Mouse (Mus musculus) CH12.LX (cell line): ENCODE data around the gene Cacng4. TPM values are rescaled to one million over a fixed set of nuclear protein-coding genes. Genes with fewer than 3 reads are reported as not detected.

Experiments
- DNase-seq: peaks from one replicate; pipeline ENCODE4 v3.0.0-alpha.2; 2013; ENCODE audit errors: extremely low read depth
- H3K27ac ChIP-seq: 2 replicates; pipeline ENCODE4 v1.5.1; 2012; ENCODE audit warnings: low read depth, mild to moderate bottlenecking, control low read depth, moderate library complexity; ENCODE audit not compliant: insufficient read depth
- H3K27me3 ChIP-seq: replicated peaks from 2 replicates; pipeline ENCODE3; 2012; ENCODE audit warnings: inconsistent platforms
- H3K36me3 ChIP-seq, 2 experiments: replicated peaks in 1 of 2; 2 replicates each; pipeline versions ENCODE3 to v1.6.1; 2012; ENCODE audit warnings: inconsistent platforms in 1 of 2, low read length in 1 of 2, mild to moderate bottlenecking in 1 of 2, mixed read lengths in 1 of 2, moderate library complexity in 1 of 2; ENCODE audit not compliant: control insufficient read depth in 1 of 2, insufficient read depth in 1 of 2
- H3K4me1 ChIP-seq, 2 experiments: 2 replicates each; pipeline ENCODE4 v1.6.1; 2012; ENCODE audit warnings: inconsistent platforms in 1 of 2, moderate library complexity in 1 of 2; ENCODE audit not compliant: insufficient read depth in 2 of 2, control insufficient read depth in 1 of 2
- H3K4me2 ChIP-seq: 2 replicates; pipeline ENCODE4 v1.6.1; 2012; ENCODE audit warnings: low read depth, mild to moderate bottlenecking, control low read depth; ENCODE audit not compliant: poor library complexity, insufficient read depth, severe bottlenecking
- H3K4me3 ChIP-seq, 3 experiments: fragments of 150-350 bp in 1 of 3; sonication (generic) in 1 of 3; replicated peaks in 1 of 3; 2 replicates each; pipeline versions ENCODE3 to v1.5.1; 2011 to 2012; ENCODE audit warnings: low read depth in 2 of 3, low read length in 2 of 3, mild to moderate bottlenecking in 2 of 3, moderate library complexity in 2 of 3, control low read depth in 1 of 3, improper control_type of control experiment in 1 of 3, inconsistent platforms in 1 of 3, mixed read lengths in 1 of 3; ENCODE audit not compliant: poor library complexity in 1 of 3
- H3K79me2 ChIP-seq: replicated peaks from 2 replicates; pipeline ENCODE4 v1.6.1; 2012; ENCODE audit warnings: mild to moderate bottlenecking, moderate library complexity; ENCODE audit not compliant: control insufficient read depth, poor library complexity, insufficient read depth, severe bottlenecking; ENCODE audit errors: extremely low read depth
- H3K9ac ChIP-seq: 2 replicates; pipeline ENCODE4 v1.6.1; 2012; ENCODE audit warnings: low read depth, mild to moderate bottlenecking, control low read depth, moderate library complexity; ENCODE audit not compliant: insufficient read depth
- H3K9me3 ChIP-seq: replicated peaks from 2 replicates; pipeline ENCODE3; 2012; ENCODE audit warnings: low read length, inconsistent platforms, mixed read lengths
- CHD1 ChIP-seq: IDR thresholded peaks from 2 replicates; pipeline ENCODE4 v1.6.1; 2012; ENCODE audit warnings: low read depth, low read length, improper control_type of control experiment, inconsistent platforms
- CHD2 ChIP-seq: IDR thresholded peaks from 2 replicates; pipeline ENCODE4 v1.6.1; 2011; ENCODE audit warnings: low read length, improper control_type of control experiment
- CTCF ChIP-seq, 2 experiments: IDR thresholded peaks in 1 of 2; conservative IDR thresholded peaks in 1 of 2; 2 replicates each; pipeline ENCODE4 v1.5.1; 2011 to 2012; ENCODE audit warnings: low read depth in 2 of 2, low read length in 2 of 2, improper control_type of control experiment in 1 of 2, inconsistent platforms in 1 of 2, mild to moderate bottlenecking in 1 of 2, moderate library complexity in 1 of 2
- ELF1 ChIP-seq: IDR thresholded peaks from 2 replicates; pipeline ENCODE4 v1.6.1; 2014; ENCODE audit warnings: low read depth, mild to moderate bottlenecking, inconsistent platforms, low read length, improper control_type of control experiment
- EP300 ChIP-seq: IDR thresholded peaks from 2 replicates; pipeline ENCODE4 v1.6.1; 2011; ENCODE audit warnings: low read length, improper control_type of control experiment
- ETS1 ChIP-seq: conservative IDR thresholded peaks from 2 replicates; pipeline ENCODE4 v1.6.1; 2012; ENCODE audit warnings: low read depth, mild to moderate bottlenecking, inconsistent platforms, low read length, improper control_type of control experiment, moderate library complexity
- GABPA ChIP-seq: IDR thresholded peaks from 2 replicates; pipeline ENCODE4 v1.6.1; 2012; ENCODE audit warnings: low read depth, low read length, improper control_type of control experiment, inconsistent platforms; ENCODE audit not compliant: insufficient replicate concordance
- JUN ChIP-seq: IDR thresholded peaks from 2 replicates; pipeline ENCODE4 v1.6.1; 2011; ENCODE audit warnings: low read depth, mild to moderate bottlenecking, low read length, improper control_type of control experiment, moderate library complexity; ENCODE audit not compliant: insufficient read depth
- MAFK ChIP-seq: IDR thresholded peaks from 2 replicates; pipeline ENCODE4 v1.6.1; 2011; ENCODE audit warnings: low read length, improper control_type of control experiment; ENCODE audit not compliant: insufficient replicate concordance
- MAX ChIP-seq: IDR thresholded peaks from 2 replicates; pipeline ENCODE4 v1.6.1; 2011; ENCODE audit warnings: low read length, improper control_type of control experiment
- MAZ ChIP-seq: IDR thresholded peaks from 2 replicates; pipeline ENCODE4 v1.6.1; 2012; ENCODE audit warnings: low read depth, mild to moderate bottlenecking, inconsistent platforms, low read length, improper control_type of control experiment, moderate library complexity
- MYC ChIP-seq: IDR thresholded peaks from 2 replicates; pipeline ENCODE4 v1.6.1; 2011; ENCODE audit warnings: low read depth, mild to moderate bottlenecking, improper control_type of control experiment, low read length
- NELFE ChIP-seq: IDR thresholded peaks from 2 replicates; pipeline ENCODE4 v1.6.1; 2011; ENCODE audit warnings: low read depth, low read length, improper control_type of control experiment
- NRF1 ChIP-seq: IDR thresholded peaks from 2 replicates; pipeline ENCODE4 v1.6.1; 2014; ENCODE audit warnings: low read depth, mild to moderate bottlenecking, inconsistent platforms, low read length, improper control_type of control experiment, moderate library complexity
- PAX5 ChIP-seq: IDR thresholded peaks from 2 replicates; pipeline ENCODE4 v1.6.1; 2012; ENCODE audit warnings: low read length, inconsistent platforms, mixed read lengths
- POLR2AphosphoS2 ChIP-seq: IDR thresholded peaks from 2 replicates; pipeline ENCODE4 v1.6.1; 2011; ENCODE audit warnings: low read depth, low read length, improper control_type of control experiment
- RAD21 ChIP-seq: IDR thresholded peaks from 2 replicates; pipeline ENCODE4 v1.6.1; 2011; ENCODE audit warnings: low read depth, mild to moderate bottlenecking, low read length, improper control_type of control experiment, moderate library complexity
- RCOR1 ChIP-seq: conservative IDR thresholded peaks from 2 replicates; pipeline ENCODE4 v1.6.1; 2012; ENCODE audit warnings: low read depth, mild to moderate bottlenecking, inconsistent platforms, low read length, improper control_type of control experiment
- SIN3A ChIP-seq: IDR thresholded peaks from 2 replicates; pipeline ENCODE4 v1.6.1; 2012; ENCODE audit warnings: low read length, improper control_type of control experiment, inconsistent platforms
- TBP ChIP-seq: conservative IDR thresholded peaks from 2 replicates; pipeline ENCODE4 v1.6.1; 2011; ENCODE audit warnings: low read depth, low read length, improper control_type of control experiment
- TCF12 ChIP-seq: IDR thresholded peaks from 2 replicates; pipeline ENCODE4 v1.6.1; 2014; ENCODE audit warnings: low read depth, mild to moderate bottlenecking, inconsistent platforms, low read length, improper control_type of control experiment
- UBTF ChIP-seq: IDR thresholded peaks from 2 replicates; pipeline ENCODE4 v1.6.1; 2012; ENCODE audit warnings: low read depth, mild to moderate bottlenecking, inconsistent platforms, low read length, improper control_type of control experiment, moderate library complexity
- USF1 ChIP-seq: IDR thresholded peaks from 2 replicates; pipeline ENCODE4 v1.6.1; 2014; ENCODE audit warnings: low read depth, mild to moderate bottlenecking, inconsistent platforms, low read length, improper control_type of control experiment
- USF2 ChIP-seq: conservative IDR thresholded peaks from 2 replicates; pipeline ENCODE4 v1.6.1; 2011; ENCODE audit warnings: low read depth, low read length, improper control_type of control experiment
- ZKSCAN1 ChIP-seq: IDR thresholded peaks from 2 replicates; pipeline ENCODE4 v1.6.1; 2012; ENCODE audit warnings: low read depth, inconsistent platforms, low read length, improper control_type of control experiment, borderline replicate concordance
- dilution Hi-C: fragments of 300-500 bp; cut with MboI; formaldehyde crosslinking; loops from 2 replicates; pipeline ENCODE4 v1.14.3; 2020; ENCODE audit warnings: low sequenced_read_pairs; ENCODE audit not compliant: extremely low pct_unique_long_range_greater_than_20kb, extremely low pct_ligation_motif_present
- in situ Hi-C: fragments of 300-500 bp; cut with MboI; formaldehyde crosslinking; loops from 3 replicates; pipeline ENCODE4 v1.14.3; 2019; ENCODE audit warnings: low sequenced_read_pairs, low pct_ligation_motif_present, low pct_unique_long_range_greater_than_20kb, mixed read lengths
- polyA plus RNA-seq: library from polyadenylated mRNA; unstranded; fragments of >175 nt; gene quantifications from 2 replicates; pipeline ENCODE4 v1.2.1, GENCODE M21; 2012; ENCODE audit warnings: low read depth; ENCODE audit not compliant: insufficient read length
- total RNA-seq, 2 experiments: library from RNA; depleted of rRNA; stranded (reverse); fragments of 300-350 nt in 1 of 2; fragments of >200 nt in 1 of 2; gene quantifications; 2 replicates each; pipeline ENCODE4 v1.2.3; 2012 to 2014

The Cacng4 gene
- total and polyA plus RNA-seq, 3 experiments = not detected

GRCm38 (mm10) chr11:107710379-107710778 is 84.0 kb downstream of the Cacng4 start:
- Histone ChIP-seq H3K27ac (no peak overlapping the region), H3K79me2 (no peaks in the 10 kb centered on the region), H3K9ac (no peak overlapping the region), H3K36me3 (no peaks in the 10 kb centered on the region), H3K4me1 (peaks cover 0 to 7% of the 10 kb centered on the region in 2 experiments; a peak in 1 of 4 replicates), H3K4me3 (no peak overlapping the region), H3K9me3 (no peaks in the 10 kb centered on the region), H3K27me3 (no peaks in the 10 kb centered on the region), H3K4me2 (no peak overlapping the region)
- dilution Hi-C loops (no loop called here), in situ Hi-C loops (no loop called here)
- no peak for DNase-seq
- TF ChIP-seq TCF12 (no peak), ETS1 (no peak), MAZ (no peak), JUN (no peak), POLR2AphosphoS2 (no peak), NRF1 (no peak), RAD21 (no peak), RCOR1 (no peak), USF1 (no peak), MAX (no peak), PAX5 (no peak), CHD1 (no peak), MAFK (no peak), GABPA (no peak), USF2 (no peak), ZKSCAN1 (no peak), NELFE (no peak), SIN3A (no peak), UBTF (no peak), MYC (no peak)

GRCm38 (mm10) chr11:107707897-107708610 is 86.3 kb downstream of the Cacng4 start:
- dilution Hi-C loops (no loop called here), in situ Hi-C loops (no loop called here)
- Histone ChIP-seq H3K4me2 (no peak overlapping the region), H3K27me3 (no peaks in the 10 kb centered on the region), H3K9ac (no peak overlapping the region), H3K4me1 (peaks cover 3 to 14% of the 10 kb centered on the region in 2 experiments; a peak in 1 of 4 replicates), H3K27ac (no peak overlapping the region), H3K4me3 (no peak overlapping the region), H3K36me3 (no peaks in the 10 kb centered on the region), H3K79me2 (no peaks in the 10 kb centered on the region), H3K9me3 (no peaks in the 10 kb centered on the region)
- TF ChIP-seq NRF1 (no peak), CTCF (conservative IDR thresholded peaks at IDR 0.05 in 1 of 2, IDR thresholded peaks at IDR 0.05 in 1 of 2; ENCODE audit: low read depth in 2 of 2, low read length in 2 of 2) (no peak), POLR2AphosphoS2 (no peak), TBP (no peak), RCOR1 (no peak), GABPA (no peak), ELF1 (no peak), MAZ (no peak), SIN3A (no peak), CHD2 (no peak), RAD21 (no peak), USF2 (no peak), MAFK (no peak), EP300 (no peak)
- no peak for DNase-seq
